8 mouse cellular contexts compared by ENCODE assay signal in genomic region chr1:182868432-182869113, GRCm38 (mm10).
DNase-seq lines count a peak whose midpoint lies in the region; ATAC-seq and TF ChIP-seq lines count a peak whose summit lies in the region.

No protein-coding gene starts in this region.

- 67% methylated on average over 14 of the region's 14 CpGs for WGBS in liver, postnatal 0 days (ENCODE audit: insufficient replicate concordance)
- WGBS in neural tube, embryonic 14.5 days, result 30% methylated on average over 14 of the region's 14 CpGs

- no peaks in the 10 kb centered on the region for H3K4me1 ChIP-seq in testis, adult 2 months (ENCODE audit: control insufficient read depth, insufficient read depth, low read length)
- no peaks in the 10 kb centered on the region for H3K4me1 ChIP-seq in liver, postnatal 0 days (ENCODE audit: insufficient read depth)
- peaks cover 21% of the 10 kb centered on the region for H3K4me1 ChIP-seq in neural tube, embryonic 14.5 days (ENCODE audit: control insufficient read depth, insufficient read depth, low read length)

- no peak overlapping the region for H3K9ac ChIP-seq in liver, postnatal 0 days (replicated peaks)
- 0 out of 2 replicates have a peak overlapping the region, but pooled peaks have one; percentile 11 for H3K9ac ChIP-seq in neural tube, embryonic 14.5 days (replicated peaks; ENCODE audit: low read depth, low read length)

- no peaks in the 10 kb centered on the region for H3K27me3 ChIP-seq in testis, adult 2 months (ENCODE audit: control insufficient read depth, insufficient read depth, low read length)
- no peaks in the 10 kb centered on the region for H3K27me3 ChIP-seq in liver, postnatal 0 days (ENCODE audit: insufficient read depth, low read length)
- no peaks in the 10 kb centered on the region for H3K27me3 ChIP-seq in neural tube, embryonic 14.5 days (ENCODE audit: control insufficient read depth, insufficient read depth, low read length)

- H3K36me3 ChIP-seq in testis, adult 2 months (ENCODE audit: control insufficient read depth, insufficient read depth, low read length), result no peaks in the 10 kb centered on the region
- H3K36me3 ChIP-seq in liver, postnatal 0 days (replicated peaks; ENCODE audit: insufficient read depth, low read length), result no peaks in the 10 kb centered on the region
- H3K36me3 ChIP-seq in neural tube, embryonic 14.5 days (ENCODE audit: control insufficient read depth, insufficient read depth, low read length), result no peaks in the 10 kb centered on the region

- H3K27ac ChIP-seq in testis, adult 2 months (ENCODE audit: control insufficient read depth, insufficient read depth, low read depth, low read length), result no peak overlapping the region
- no peak overlapping the region for H3K27ac ChIP-seq in liver, postnatal 0 days (ENCODE audit: low read depth)
- peak overlapping the region; percentile 72 for H3K27ac ChIP-seq in neural tube, embryonic 14.5 days (ENCODE audit: low read depth, low read length)

- H3K9me3 ChIP-seq in liver, postnatal 0 days (ENCODE audit: low read length), result peaks cover 9% of the 10 kb centered on the region; the same call in 1 of the 2 replicates
- no peaks in the 10 kb centered on the region for H3K9me3 ChIP-seq in neural tube, embryonic 14.5 days (ENCODE audit: control insufficient read depth, low read length)

- no peak for DNase-seq in testis, postnatal 14 days (ENCODE audit: low spot score)
- peak; percentile 50 for DNase-seq in gastrocnemius, postnatal 14 days
- peak; percentile 1 for DNase-seq in induced T-regulatory cell, adult 2 months (ENCODE audit: low read depth)
- peak; percentile 68 for DNase-seq in liver, postnatal 0 days
- DNase-seq in cerebellum, adult 9-10 months, result no peak

- no peak for TF ChIP-seq POLR2A in testis, adult 2 months (IDR thresholded peaks at IDR 0.05; ENCODE audit: control insufficient read depth, low read depth, low read length)

- no peak overlapping the region for H3K4me3 ChIP-seq in testis, adult 2 months (ENCODE audit: control insufficient read depth, low read depth, low read length)
- H3K4me3 ChIP-seq in liver, postnatal 0 days (ENCODE audit: low read depth, low read length), result no peak overlapping the region
- no peak overlapping the region for H3K4me3 ChIP-seq in neural tube, embryonic 14.5 days (ENCODE audit: low read depth, low read length)

- peak; percentile 42; the same call in 1 of the 2 replicates for TF ChIP-seq CTCF in testis, adult 2 months (IDR thresholded peaks at IDR 0.05; ENCODE audit: control insufficient read depth, insufficient read depth, insufficient replicate concordance, low read depth, low read length)
- TF ChIP-seq CTCF in liver, postnatal 0 days (IDR thresholded peaks at IDR 0.05; ENCODE audit: low read depth), result peak; percentile 67

- no peak overlapping the region for H3K4me2 ChIP-seq in liver, postnatal 0 days (ENCODE audit: low read depth, low read length)
- 0 out of 2 replicates have a peak overlapping the region, but pooled peaks have one; percentile 12 for H3K4me2 ChIP-seq in neural tube, embryonic 14.5 days (ENCODE audit: low read depth, low read length)

- peak; percentile 60; the same call in 1 of the 2 replicates for ATAC-seq in common myeloid progenitor, adult 5-6 weeks (replicated peaks; ENCODE audit: low read depth, poor library complexity, severe bottlenecking)
- ATAC-seq in liver, postnatal 0 days, result no peak
- peak; percentile 68 for ATAC-seq in neural tube, embryonic 14.5 days (ENCODE audit: low read depth)

- intact Hi-C loops in gastrocnemius, postnatal 14 days (cut with DNase I; ENCODE audit: low total_unique reads), result no loop called here

- no peak for TF ChIP-seq EP300 in liver, postnatal 0 days (IDR thresholded peaks at IDR 0.05; ENCODE audit: low read depth)

Comparison
In these comparisons a context has a peak if more than half of its experiments do, and no peak if none do; other contexts are left out.
1. DNase-seq: peak in gastrocnemius, postnatal 14 days (single experiment), induced T-regulatory cell, adult 2 months (single experiment) and liver, postnatal 0 days (single experiment); none in testis, postnatal 14 days (single experiment) and cerebellum, adult 9-10 months (single experiment).